Mouse (Mus musculus): ENCODE measurements around the gene Tfap2d.

Tfap2d gene

GRCm38 (mm10) chr1:19102631-19103030, at the start of gene Tfap2d:
Gene Tfap2d, plus strand, starts transcription at chr1:19103022.
- DNase-seq (ENCODE audit: low read depth, low spot score) = no peak

- no peak for DNase-seq (ENCODE audit: low read depth, low spot score)
Measured at GRCm38 (mm10) chr1:19056300-19056699, 46.5 kb upstream of the Tfap2d start.

GRCm38 (mm10) chr1:19056861-19057260, 46.0 kb upstream of the Tfap2d start:
- DNase-seq (ENCODE audit: low read depth, low spot score) = no peak

GRCm38 (mm10) chr1:19088078-19088477, 14.7 kb upstream of the Tfap2d start:
- DNase-seq (ENCODE audit: low read depth, low spot score) = no peak

- DNase-seq (ENCODE audit: low read depth, low spot score) = no peak
Measured at GRCm38 (mm10) chr1:19096921-19097320, 5.9 kb upstream of the Tfap2d start.

- DNase-seq (ENCODE audit: low read depth, low spot score) = no peak
Measured at GRCm38 (mm10) chr1:19103316-19103715, 494 bp downstream of the Tfap2d start.

GRCm38 (mm10) chr1:19103776-19104142, 937 bp downstream of the Tfap2d start:
- DNase-seq (ENCODE audit: low read depth, low spot score) = no peak

GRCm38 (mm10) chr1:19104143-19104857, 1.5 kb downstream of the Tfap2d start:
- no peak for DNase-seq (ENCODE audit: low read depth, low spot score)

GRCm38 (mm10) chr1:19106401-19106800, 3.6 kb downstream of the Tfap2d start:
- no peak for DNase-seq (ENCODE audit: low read depth, low spot score)

- no peak for DNase-seq (ENCODE audit: low read depth, low spot score)
Measured at GRCm38 (mm10) chr1:19106841-19107800, 4.3 kb downstream of the Tfap2d start.

- DNase-seq (ENCODE audit: low read depth, low spot score) = no peak
Measured at GRCm38 (mm10) chr1:19107801-19108200, 5.0 kb downstream of the Tfap2d start.

- no peak for DNase-seq (ENCODE audit: low read depth, low spot score)
Measured at GRCm38 (mm10) chr1:19109711-19110110, 6.9 kb downstream of the Tfap2d start.

- no peak for DNase-seq (ENCODE audit: low read depth, low spot score)
Measured at GRCm38 (mm10) chr1:19110211-19110610, 7.4 kb downstream of the Tfap2d start.

GRCm38 (mm10) chr1:19111020-19111419, 8.2 kb downstream of the Tfap2d start:
- no peak for DNase-seq (ENCODE audit: low read depth, low spot score)

GRCm38 (mm10) chr1:19178742-19179397, 76.0 kb downstream of the Tfap2d start:
- DNase-seq (ENCODE audit: low read depth, low spot score) = no peak

GRCm38 (mm10) chr1:19205649-19206048, 102.8 kb downstream of the Tfap2d start:
- no peak for DNase-seq (ENCODE audit: low read depth, low spot score)

- DNase-seq (ENCODE audit: low read depth, low spot score) = no peak
Measured at GRCm38 (mm10) chr1:19206194-19206593, 103.4 kb downstream of the Tfap2d start.

GRCm38 (mm10) chr1:19207611-19208010, 104.8 kb downstream of the Tfap2d start:
- no peak for DNase-seq (ENCODE audit: low read depth, low spot score)

GRCm38 (mm10) chr1:19208641-19209358, 106.0 kb downstream of the Tfap2d start, which contains the start of gene Tfap2b:
Gene Tfap2b, plus strand, starts transcription at chr1:19208914.
- no peak for DNase-seq (ENCODE audit: low read depth, low spot score)

GRCm38 (mm10) chr1:19209359-19209745, 106.5 kb downstream of the Tfap2d start:
- no peak for DNase-seq (ENCODE audit: low read depth, low spot score)

GRCm38 (mm10) chr1:19209776-19210175, 107.0 kb downstream of the Tfap2d start:
- DNase-seq (ENCODE audit: low read depth, low spot score) = no peak
